Mouse (Mus musculus): ENCODE results near the gene Tagap.
"Not testable (repeated sequence)": the region's sequence is repeated elsewhere in the genome, so short reads cannot be mapped to it uniquely, and the experiment has no call there.

The Tagap gene

GRCm38 (mm10) chr17:7916782-7917574 lies 8.8 kb upstream of the Tagap start:
- DNase-seq = no peak

DNA sequence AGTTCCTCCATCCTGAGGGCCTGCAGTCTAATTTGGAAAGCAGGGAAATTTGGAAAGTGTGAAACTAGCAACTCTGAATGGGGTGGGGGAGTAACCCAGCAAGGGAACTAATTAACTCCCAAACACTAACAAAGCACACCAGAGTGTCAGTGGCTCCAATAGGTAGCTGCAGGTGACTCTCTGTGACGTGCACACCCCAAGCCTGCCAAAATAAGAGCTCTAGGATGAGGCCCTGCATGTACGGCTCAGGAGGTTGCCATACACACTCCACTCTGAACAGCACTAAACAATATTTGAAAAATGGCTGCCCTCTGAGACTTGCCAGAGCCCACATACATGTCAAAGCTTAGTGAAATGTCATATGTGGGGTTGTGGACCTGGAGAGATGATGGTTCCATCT lies 7.4 kb upstream of the Tagap start:
- DNase-seq = no peak

DNA sequence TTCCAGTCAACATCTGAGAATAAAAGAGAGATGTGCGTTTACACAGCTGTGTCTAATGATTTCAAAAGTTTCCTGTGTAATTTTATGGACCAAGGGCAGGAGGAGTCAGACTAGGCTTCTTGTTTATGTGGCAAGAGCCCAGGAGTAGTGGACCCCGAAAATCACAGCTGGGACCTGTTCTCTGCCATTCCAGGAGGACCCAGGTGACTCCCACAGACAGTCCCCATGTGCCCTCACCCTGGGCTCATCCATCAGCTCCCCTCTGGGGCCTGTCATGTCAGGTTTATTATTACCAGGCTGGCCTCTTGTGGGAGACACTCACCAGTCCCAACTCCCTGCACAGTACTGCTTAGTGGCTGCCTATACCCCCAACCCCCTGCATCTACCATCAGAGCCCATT lies 6.6 kb upstream of the Tagap start:
- no peak for DNase-seq

- no peak for DNase-seq
These were observed 3.2 kb upstream of the Tagap start for GRCm38 (mm10) chr17:7922564-7922963.

DNA sequence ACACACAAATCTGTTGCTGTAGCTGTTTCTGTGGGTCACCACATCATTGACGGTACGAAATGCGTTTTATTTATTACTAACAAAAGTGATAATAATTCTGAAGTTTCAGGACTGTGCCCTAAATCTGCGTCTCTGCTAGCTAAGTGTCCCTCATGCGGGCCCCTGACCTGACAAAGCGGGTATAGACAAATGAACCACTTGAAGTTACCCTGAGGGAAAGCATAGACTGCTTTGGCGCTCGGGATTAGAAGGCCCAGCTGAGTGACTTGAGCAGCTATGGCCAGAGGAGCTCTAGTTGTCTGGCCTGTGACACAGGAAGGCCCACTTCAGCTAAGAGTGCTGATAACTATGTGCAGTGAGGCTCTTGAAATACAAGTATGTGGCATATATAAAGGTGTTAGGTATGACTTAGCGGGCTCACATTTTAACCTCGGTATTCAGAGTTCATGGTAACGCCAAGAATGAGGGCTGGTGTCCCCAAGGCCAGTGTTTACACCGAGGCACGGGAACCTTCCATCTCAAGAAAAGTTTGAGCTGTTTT lies 1.5 kb upstream of the Tagap start:
- DNase-seq = no peak

- DNase-seq = peak; percentile 87 to 93
These were observed 2.1 kb downstream of the Tagap start for GRCm38 (mm10) chr17:7927582-7928535.

DNA sequence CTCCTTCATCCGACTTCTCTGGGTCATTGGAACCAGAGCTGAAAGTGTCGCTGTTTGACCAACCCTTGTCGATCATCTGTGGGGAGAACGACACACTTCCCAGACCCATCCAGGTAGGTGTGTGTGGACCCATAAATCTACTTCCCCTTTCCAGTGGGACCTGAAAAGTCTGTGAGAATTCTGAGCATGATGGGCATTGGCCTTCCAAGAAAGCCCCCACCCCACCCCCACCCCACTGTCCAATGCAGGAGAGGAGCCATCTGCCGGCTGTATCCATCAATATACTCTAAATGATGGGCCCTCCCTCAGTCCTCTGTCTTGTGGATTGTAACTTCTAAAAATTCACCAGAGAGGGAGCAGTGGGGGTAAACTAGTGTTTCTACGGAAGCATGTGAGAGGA lies 2.9 kb downstream of the Tagap start:
- no peak for DNase-seq

GRCm38 (mm10) chr17:7929279-7929678 lies 3.5 kb downstream of the Tagap start:
- DNase-seq = peak in 1 of 2 experiments; percentile 13

- DNase-seq = peak in 1 of 2 experiments; percentile 1
These were observed 5.5 kb downstream of the Tagap start for GRCm38 (mm10) chr17:7931096-7931990.

DNA sequence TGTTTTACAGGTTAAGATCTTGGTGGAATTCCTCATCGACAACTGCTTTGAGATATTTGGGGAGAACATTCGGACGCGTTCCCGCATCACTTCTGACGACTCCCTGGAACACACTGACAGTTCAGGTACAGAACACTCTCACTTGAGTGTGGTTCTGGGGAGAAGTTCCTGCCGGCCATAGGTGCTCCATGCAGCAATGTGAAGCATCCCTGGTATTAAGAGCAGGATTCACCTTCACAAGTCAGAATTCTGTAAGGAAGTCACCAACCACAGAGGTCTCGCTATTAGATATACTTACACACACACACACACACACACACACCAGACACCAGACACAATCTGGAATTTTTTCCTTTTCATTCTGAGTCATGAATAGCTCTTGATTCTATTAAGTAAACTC lies 6.3 kb downstream of the Tagap start:
- not testable (repeated sequence) for DNase-seq

- peak; percentile 26 for DNase-seq
These were observed 13.8 kb downstream of the Tagap start for GRCm38 (mm10) chr17:7939640-7940039.

DNA sequence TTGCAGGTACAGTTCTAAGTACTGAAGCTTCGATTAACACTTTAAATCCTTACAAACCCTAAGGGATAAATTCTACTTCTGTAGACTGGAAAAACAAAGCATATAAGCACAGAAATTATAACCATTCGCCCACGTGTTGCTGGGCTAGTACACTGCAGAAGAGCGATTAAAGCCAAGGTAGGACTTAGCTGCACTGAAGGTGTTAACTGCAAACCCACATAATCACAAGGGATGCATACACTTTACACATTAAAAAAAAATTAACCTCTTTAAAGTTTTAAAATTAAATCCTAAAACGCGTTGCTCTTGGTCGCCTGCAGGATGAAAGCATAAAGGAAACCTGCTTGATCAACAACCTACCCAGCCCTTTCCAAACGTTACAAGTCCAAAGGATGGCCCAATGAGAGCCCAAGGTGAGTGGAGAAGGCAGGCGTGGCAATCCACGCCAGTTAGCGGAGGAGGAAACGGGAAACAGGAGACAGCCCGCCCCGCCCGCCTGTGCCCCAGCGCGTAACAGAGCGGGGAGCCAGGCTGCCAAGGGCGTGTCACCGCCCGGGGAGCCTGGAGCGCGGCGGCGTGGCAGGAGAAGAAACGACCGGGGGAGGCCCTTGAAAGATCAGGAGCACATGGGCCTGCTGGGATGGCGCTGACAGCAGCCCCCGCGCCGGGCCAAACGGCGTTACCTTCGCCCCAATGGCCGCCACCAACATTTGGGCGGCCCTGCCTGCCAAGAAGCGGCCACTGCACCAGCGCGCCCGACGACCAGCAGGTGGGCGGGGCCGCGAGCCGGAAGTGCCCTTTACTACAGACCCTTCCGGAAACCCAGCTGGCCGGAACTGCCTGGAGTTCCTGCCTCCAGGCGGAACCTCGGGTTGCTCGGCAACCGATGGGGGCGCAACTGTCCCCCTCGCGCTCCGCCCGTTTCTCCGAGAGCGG lies 19.6 kb downstream of the Tagap start, which contains the start of gene Rsph3a:
Rsph3a (plus strand) TSS at position 498 of the 936 bp plus-strand sequence.
- peak; percentile 92 to 95 for DNase-seq

DNA sequence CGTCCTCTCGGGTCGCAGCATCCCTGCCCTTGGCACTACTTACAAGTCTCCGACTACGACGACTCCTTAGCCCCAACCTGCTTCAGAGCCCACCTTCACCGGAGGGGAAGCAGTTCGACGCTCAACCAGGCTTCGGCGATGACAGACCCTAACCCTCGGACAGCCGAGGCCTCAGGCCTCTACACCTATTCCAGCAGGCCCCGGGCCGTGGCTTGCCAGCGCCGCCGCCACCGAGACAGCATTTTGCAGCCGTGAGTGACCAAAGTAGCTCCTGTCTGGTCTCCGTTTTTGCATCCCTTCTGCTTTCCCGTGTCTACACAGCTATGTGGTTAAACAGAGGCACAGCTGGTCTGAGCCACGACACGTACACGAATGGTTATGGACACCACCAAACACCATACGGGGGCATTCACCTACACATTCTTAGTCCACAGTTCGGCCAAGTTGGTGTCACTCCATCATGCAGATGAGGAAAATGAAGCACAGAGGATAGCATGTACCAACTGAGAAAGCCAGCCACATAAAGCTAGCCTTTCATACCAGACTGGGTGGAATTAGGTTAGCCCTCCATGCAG lies 20.3 kb downstream of the Tagap start:
- not testable (repeated sequence) for DNase-seq

DNA sequence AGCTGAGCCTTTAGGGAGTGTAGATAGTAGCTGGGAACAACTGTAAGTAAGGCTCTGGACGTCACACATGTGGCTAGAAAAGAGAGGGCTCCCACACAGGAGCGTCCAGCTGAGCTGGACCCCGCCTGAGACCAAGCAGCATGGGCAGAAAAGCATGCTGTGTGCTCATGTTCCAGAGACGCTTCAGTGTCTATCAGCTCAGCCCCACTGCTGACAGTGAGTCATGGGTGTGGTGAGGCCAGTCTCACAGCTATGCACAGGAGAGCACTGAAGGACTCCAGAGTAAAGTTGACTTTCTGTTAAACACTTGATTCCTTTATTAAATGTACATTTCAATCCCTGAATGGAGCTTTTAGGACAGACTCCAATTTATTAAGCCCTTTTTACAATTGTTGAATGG lies 25.5 kb downstream of the Tagap start:
- not testable (repeated sequence) for DNase-seq

GRCm38 (mm10) chr17:7957242-7957641 lies 31.4 kb downstream of the Tagap start:
- not testable (repeated sequence) for DNase-seq

GRCm38 (mm10) chr17:7963333-7963732 lies 37.5 kb downstream of the Tagap start:
- not testable (repeated sequence) for DNase-seq

DNA sequence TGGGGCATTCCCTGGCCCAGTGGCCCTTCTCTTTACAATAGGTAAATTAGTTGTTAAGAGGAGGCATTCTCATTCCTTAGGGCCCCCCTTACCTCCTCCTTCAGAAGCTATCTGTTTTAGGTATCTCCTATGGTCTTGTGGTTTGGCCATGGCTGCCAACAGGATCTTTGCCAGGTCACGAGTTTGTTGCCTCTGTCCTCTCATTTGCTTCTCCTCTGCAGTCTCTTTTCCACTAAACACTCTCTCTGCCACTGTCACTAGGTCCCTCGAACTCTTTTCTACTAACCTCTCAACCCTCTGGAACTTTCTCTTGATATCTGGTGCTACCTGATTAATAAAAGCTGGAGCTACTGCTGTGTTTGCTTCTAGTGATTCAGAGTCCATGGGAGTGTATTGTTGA lies 38.6 kb downstream of the Tagap start:
- not testable (repeated sequence) for DNase-seq

- not testable (repeated sequence) for DNase-seq
These were observed 42.7 kb downstream of the Tagap start for GRCm38 (mm10) chr17:7968490-7968889.

- not testable (repeated sequence) for DNase-seq
These were observed 44.0 kb downstream of the Tagap start for GRCm38 (mm10) chr17:7969782-7970181.

DNA sequence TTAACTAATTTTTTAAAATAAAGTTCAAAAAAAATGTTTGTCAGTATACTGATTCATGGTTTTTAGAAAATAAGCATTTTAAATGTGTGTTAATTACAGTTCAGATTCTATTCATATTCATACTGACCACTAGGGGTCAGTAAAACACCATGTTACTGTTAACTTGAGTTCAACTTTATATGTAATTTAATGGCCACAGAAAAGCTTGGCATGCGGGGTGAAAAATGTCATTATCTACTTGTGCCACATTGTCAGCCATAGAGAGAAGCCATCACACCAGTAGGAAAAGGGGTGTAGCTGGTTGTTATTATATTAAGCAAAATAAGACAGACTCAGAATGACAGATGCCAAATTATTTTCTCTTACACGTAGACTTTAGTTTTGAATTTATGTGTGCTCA lies 57.7 kb downstream of the Tagap start:
- not testable (repeated sequence) for DNase-seq
